Mouse (Mus musculus) kidney, embryonic 16.5 days (tissue): ENCODE data around the gene Nelfe. TPM values are rescaled to one million over a fixed set of nuclear protein-coding genes. Genes with fewer than 3 reads are reported as not detected.

ENCODE experiments used
- ATAC-seq: fragments of 200-750 bp; cut with Nextera tagmentation; 2 replicates; pipeline ENCODE4 v1.8.0; 2017; ENCODE audit warnings: moderate TSS enrichment; ENCODE audit not compliant: low FRiP score, low TSS enrichment
- H3K27ac ChIP-seq: fragments of 300-500 bp; sonication (generic); 2 replicates; pipeline ENCODE4 v1.5.1; 2014; ENCODE audit warnings: low read length
- H3K27me3 ChIP-seq: fragments of 300-500 bp; sonication (generic); 2 replicates; pipeline ENCODE4 v1.6.1; 2014; ENCODE audit warnings: low read length, control low read depth, mixed read lengths; ENCODE audit not compliant: insufficient read depth
- H3K36me3 ChIP-seq: fragments of 300-500 bp; sonication (generic); 2 replicates; pipeline ENCODE4 v1.6.1; 2014; ENCODE audit warnings: low read length, control low read depth, mixed read lengths; ENCODE audit not compliant: insufficient read depth
- H3K4me1 ChIP-seq: fragments of 300-500 bp; sonication (generic); 2 replicates; pipeline ENCODE4 v1.6.1; 2014; ENCODE audit warnings: low read length, control low read depth, mixed read lengths; ENCODE audit not compliant: insufficient read depth
- H3K4me2 ChIP-seq: fragments of 300-500 bp; sonication (generic); replicated peaks from 2 replicates; pipeline ENCODE4 v1.6.1; 2014; ENCODE audit warnings: low read depth, low read length
- H3K4me3 ChIP-seq: fragments of 300-500 bp; sonication (generic); 2 replicates; pipeline ENCODE4 v1.5.1; 2014; ENCODE audit warnings: mild to moderate bottlenecking, low read length
- H3K9ac ChIP-seq: fragments of 300-500 bp; sonication (generic); replicated peaks from 2 replicates; pipeline ENCODE4 v1.6.1; 2014; ENCODE audit warnings: low read length
- H3K9me3 ChIP-seq: fragments of 300-500 bp; sonication (generic); 2 replicates; pipeline ENCODE4 v1.6.1; 2016; ENCODE audit warnings: low read length, control low read depth
- WGBS: fragments of 180-500 bp; shearing (Covaris S2); extraction: QIAGEN DNeasy Blood & Tissue Kit; methylation state at CpG from one replicate; pipeline ENCODE4 v1.1.7; 2014; 5-methylcytosine and 5-hydroxymethylcytosine counted together
- polyA plus RNA-seq: library from polyadenylated mRNA; unstranded; fragments of >200 nt; fragmentation: Nextera tagmentation; extraction: Ambion mirVana; gene quantifications from 2 replicates; pipeline ENCODE4 v1.2.1, GENCODE M21; 2015

Nelfe gene
- polyA plus RNA-seq, 1 experiment from 2014 or later = 121 TPM

DNA sequence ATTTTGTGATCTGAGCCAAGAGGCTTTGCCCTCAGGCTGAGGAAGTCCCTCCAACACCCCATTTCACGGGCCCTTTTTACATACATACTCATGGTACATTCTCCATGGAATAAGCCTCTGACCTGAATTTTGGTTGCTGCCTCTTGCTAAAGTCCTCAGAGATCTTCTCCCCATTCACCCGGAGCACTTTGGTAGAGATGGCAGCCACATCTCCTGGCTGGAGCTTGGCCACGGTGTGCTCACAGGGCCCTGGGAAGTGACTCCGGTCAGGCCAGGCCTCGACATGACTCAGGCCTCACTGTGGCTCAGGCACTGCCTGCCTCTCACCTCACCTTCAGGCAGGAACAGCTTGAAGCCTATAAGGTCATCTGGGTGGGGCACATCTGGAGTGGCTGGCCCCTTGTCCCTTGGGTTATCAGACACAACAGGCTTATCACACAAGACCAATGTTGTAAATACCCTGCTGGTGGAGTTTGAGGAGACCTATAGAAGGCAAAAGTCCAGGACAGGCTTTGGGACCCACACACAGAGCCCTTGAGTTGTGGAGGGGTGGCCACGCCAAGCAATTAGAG, 9.4 kb upstream of the Nelfe start:
- H3K4me1 ChIP-seq = peaks cover 13% of the 10 kb centered on the region
- no peak overlapping the region for H3K4me3 ChIP-seq
- no peaks in the 10 kb centered on the region for H3K9me3 ChIP-seq
- no peak for ATAC-seq
- WGBS = 85% methylated on average over 6 of the region's 6 CpGs
- no peak overlapping the region for H3K9ac ChIP-seq
- no peak overlapping the region for H3K27ac ChIP-seq
- H3K4me2 ChIP-seq = no peak overlapping the region
- no peaks in the 10 kb centered on the region for H3K27me3 ChIP-seq
- H3K36me3 ChIP-seq = peaks cover 61% of the 10 kb centered on the region

GRCm38 (mm10) chr17:34844884-34845283, 5.3 kb upstream of the Nelfe start:
- no peak for ATAC-seq
- H3K4me1 ChIP-seq = peaks cover 7% of the 10 kb centered on the region
- 93% methylated on average over 13 of the region's 13 CpGs for WGBS
- H3K36me3 ChIP-seq = peaks cover 76% of the 10 kb centered on the region
- H3K4me2 ChIP-seq = no peak overlapping the region
- no peak overlapping the region for H3K27ac ChIP-seq
- no peak overlapping the region for H3K9ac ChIP-seq
- H3K9me3 ChIP-seq = no peaks in the 10 kb centered on the region
- H3K27me3 ChIP-seq = no peaks in the 10 kb centered on the region
- H3K4me3 ChIP-seq = no peak overlapping the region

DNA sequence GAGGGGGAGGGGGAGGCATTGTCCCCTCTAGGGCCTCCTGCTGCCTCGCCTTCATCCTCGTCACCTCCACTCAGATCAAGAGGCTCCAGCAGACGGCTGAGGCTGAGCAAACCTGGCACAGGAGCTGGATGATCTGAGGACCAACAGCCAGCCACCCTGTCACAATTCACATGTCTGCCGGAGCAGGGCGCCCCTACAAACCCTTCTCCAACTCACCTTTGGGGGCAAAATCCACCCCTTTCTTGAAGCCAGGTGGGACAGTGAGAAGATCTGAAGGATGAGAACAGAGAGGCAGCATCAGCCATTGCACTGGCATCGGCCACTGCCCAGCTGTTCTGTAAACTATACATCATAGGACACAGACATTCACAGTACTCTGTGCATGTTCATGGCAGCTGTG, 3.0 kb upstream of the Nelfe start:
- Histone ChIP-seq H3K27me3 (no peaks in the 10 kb centered on the region), H3K36me3 (peaks cover 55% of the 10 kb centered on the region), H3K9ac (no peak overlapping the region), H3K9me3 (no peaks in the 10 kb centered on the region), H3K27ac (no peak overlapping the region), H3K4me1 (peaks cover 16% of the 10 kb centered on the region), H3K4me2 (no peak overlapping the region), H3K4me3 (no peak overlapping the region)
- no peak for ATAC-seq
- 91% methylated on average over 6 of the region's 6 CpGs for WGBS

DNA sequence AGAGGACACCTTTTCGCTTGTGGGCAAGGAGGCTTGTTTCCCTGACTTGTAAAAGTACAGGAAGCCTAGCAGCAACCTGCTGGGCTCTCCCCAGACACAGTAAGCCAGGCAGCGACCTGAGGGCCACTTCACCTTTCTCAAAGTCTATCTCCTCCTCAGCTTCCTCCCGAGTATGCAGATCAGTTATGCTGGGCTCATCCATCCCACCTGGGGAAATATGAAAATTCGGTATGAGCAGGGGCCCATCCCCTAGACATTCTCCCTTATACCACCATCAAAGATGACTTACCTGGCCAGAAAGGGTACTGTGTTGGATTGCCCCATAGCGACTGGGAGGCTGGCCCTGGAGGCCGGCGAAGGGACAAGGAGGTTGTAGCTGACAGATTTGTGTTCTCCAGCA, 2.6 kb upstream of the Nelfe start:
- H3K27ac ChIP-seq = no peak overlapping the region
- H3K36me3 ChIP-seq = peaks cover 54% of the 10 kb centered on the region
- H3K4me2 ChIP-seq = no peak overlapping the region
- H3K27me3 ChIP-seq = no peaks in the 10 kb centered on the region
- 95% methylated on average over 7 of the region's 7 CpGs for WGBS
- no peaks in the 10 kb centered on the region for H3K9me3 ChIP-seq
- no peak for ATAC-seq
- no peak overlapping the region for H3K4me3 ChIP-seq
- H3K9ac ChIP-seq = no peak overlapping the region
- H3K4me1 ChIP-seq = peaks cover 16% of the 10 kb centered on the region

GRCm38 (mm10) chr17:34850517-34851125, 430 bp downstream of the Nelfe start:
- Histone ChIP-seq H3K9ac (peak overlapping the region; percentile 82), H3K27ac (peak overlapping the region; percentile 54), H3K4me3 (peak overlapping the region; percentile 77), H3K27me3 (no peaks in the 10 kb centered on the region), H3K9me3 (no peaks in the 10 kb centered on the region), H3K4me1 (peaks cover 16% of the 10 kb centered on the region), H3K36me3 (peaks cover 52% of the 10 kb centered on the region), H3K4me2 (peak overlapping the region; percentile 76)
- ATAC-seq = peak; percentile 55
- under 1% methylated on average over 25 of the region's 25 CpGs for WGBS

GRCm38 (mm10) chr17:34853511-34853910, 3.3 kb downstream of the Nelfe start:
- H3K9ac ChIP-seq = no peak overlapping the region
- ATAC-seq = no peak
- no peak overlapping the region for H3K4me3 ChIP-seq
- WGBS = 70% methylated on average over 8 of the region's 8 CpGs
- no peak overlapping the region for H3K27ac ChIP-seq
- H3K4me2 ChIP-seq = no peak overlapping the region
- no peaks in the 10 kb centered on the region for H3K27me3 ChIP-seq
- H3K36me3 ChIP-seq = peaks cover 45% of the 10 kb centered on the region
- no peaks in the 10 kb centered on the region for H3K9me3 ChIP-seq
- peaks cover 16% of the 10 kb centered on the region for H3K4me1 ChIP-seq

- no peak for ATAC-seq
- Histone ChIP-seq H3K4me2 (no peak overlapping the region), H3K36me3 (peaks cover 45% of the 10 kb centered on the region), H3K27me3 (no peaks in the 10 kb centered on the region), H3K4me1 (peaks cover 9% of the 10 kb centered on the region), H3K9ac (no peak overlapping the region), H3K9me3 (no peaks in the 10 kb centered on the region), H3K4me3 (no peak overlapping the region), H3K27ac (no peak overlapping the region)
- 81% methylated on average over 3 of the region's 3 CpGs for WGBS
Observed at GRCm38 (mm10) chr17:34854761-34855160, 4.6 kb downstream of the Nelfe start.

DNA sequence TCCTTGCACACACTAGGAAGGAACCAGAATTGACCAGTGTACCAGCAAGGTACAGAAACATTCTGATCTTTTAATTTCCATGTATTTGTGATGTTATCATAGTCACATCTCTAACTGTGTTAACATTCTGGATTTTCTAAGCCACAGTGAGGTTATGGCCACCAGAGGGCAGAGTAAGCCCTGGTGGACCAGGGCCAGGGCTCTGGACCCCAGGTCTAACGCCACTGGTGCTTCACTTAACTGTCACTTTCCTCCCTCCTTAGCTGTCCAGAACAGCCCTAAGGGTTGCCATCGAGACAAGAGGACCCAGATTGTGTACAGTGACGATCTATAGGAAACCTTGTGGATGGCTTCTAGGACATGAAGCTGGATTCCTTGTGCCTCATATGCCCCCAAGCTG, 5.6 kb downstream of the Nelfe start:
- 39% methylated on average over 3 of the region's 3 CpGs for WGBS
- H3K27me3 ChIP-seq = no peaks in the 10 kb centered on the region
- peaks cover 45% of the 10 kb centered on the region for H3K36me3 ChIP-seq
- peaks cover 9% of the 10 kb centered on the region for H3K4me1 ChIP-seq
- no peaks in the 10 kb centered on the region for H3K9me3 ChIP-seq
- no peak overlapping the region for H3K4me3 ChIP-seq
- no peak overlapping the region for H3K27ac ChIP-seq
- no peak overlapping the region for H3K9ac ChIP-seq
- ATAC-seq = peak; percentile 65; the same call in 1 of the 2 replicates
- no peak overlapping the region for H3K4me2 ChIP-seq

DNA sequence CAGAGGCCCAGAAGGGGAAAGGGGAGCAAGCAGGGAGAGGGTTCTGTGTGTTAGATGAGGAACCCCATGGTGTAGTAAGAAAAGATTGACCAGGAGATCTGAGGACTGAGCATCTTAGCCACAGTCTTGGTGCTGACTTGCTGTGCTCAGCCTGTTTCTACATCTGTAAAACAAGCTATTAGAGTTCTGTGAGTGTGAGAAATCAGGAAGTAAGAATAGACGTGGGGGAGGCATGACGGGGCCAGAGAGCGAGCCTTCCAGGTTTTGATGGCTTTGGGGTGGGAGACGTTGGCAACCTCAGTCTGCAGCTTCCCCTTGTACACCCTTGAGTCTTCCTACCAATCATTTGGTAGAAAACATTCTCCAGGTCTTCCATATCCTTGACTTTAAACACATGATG, 8.5 kb downstream of the Nelfe start:
- Histone ChIP-seq H3K4me2 (no peak overlapping the region), H3K9ac (no peak overlapping the region), H3K4me3 (no peak overlapping the region), H3K9me3 (no peaks in the 10 kb centered on the region), H3K36me3 (peaks cover 34% of the 10 kb centered on the region), H3K27ac (no peak overlapping the region), H3K4me1 (peaks cover 2% of the 10 kb centered on the region; the same call in 1 of the 2 replicates), H3K27me3 (no peaks in the 10 kb centered on the region)
- WGBS = 70% methylated on average over 4 of the region's 4 CpGs
- no peak for ATAC-seq

GRCm38 (mm10) chr17:34860514-34860913, 10.3 kb downstream of the Nelfe start:
- peaks cover 18% of the 10 kb centered on the region for H3K36me3 ChIP-seq
- WGBS = 81% methylated on average over 9 of the region's 9 CpGs
- no peak for ATAC-seq
- no peaks in the 10 kb centered on the region for H3K9me3 ChIP-seq
- H3K4me1 ChIP-seq = peaks cover 2% of the 10 kb centered on the region; the same call in 1 of the 2 replicates
- no peaks in the 10 kb centered on the region for H3K27me3 ChIP-seq
- no peak overlapping the region for H3K9ac ChIP-seq
- no peak overlapping the region for H3K27ac ChIP-seq
- no peak overlapping the region for H3K4me2 ChIP-seq
- no peak overlapping the region for H3K4me3 ChIP-seq
